Comparison of ENCODE assay signal across 14 mouse cellular contexts in genomic region chr7:68054498-68054897, GRCm38 (mm10).
DNase-seq lines count a peak whose midpoint lies in the region; ATAC-seq and TF ChIP-seq lines count a peak whose summit lies in the region.
"Had no signal": no experiment of that assay in that cellular context is flagged by ENCODE, and none has a peak within 500 bp of the region (broad histone marks: within the 10 kb centered on the region; RNA-seq: fewer than 3 reads in every experiment).

No protein-coding gene starts in this region.

- H3K36me3 ChIP-seq in heart, embryonic 10.5 days = no peaks in the 10 kb centered on the region
- no peaks in the 10 kb centered on the region for H3K36me3 ChIP-seq in lung, embryonic 14.5 days (ENCODE audit: insufficient read depth)
- H3K36me3 ChIP-seq in myocyte (ENCODE audit: control insufficient read depth, insufficient read depth) = no peaks in the 10 kb centered on the region
- H3K36me3 ChIP-seq in thymus, adult 2 months (ENCODE audit: control insufficient read depth, insufficient read depth, low read length) = no peaks in the 10 kb centered on the region
- H3K36me3 ChIP-seq: G1E; hindbrain, embryonic 15.5 days; lung, embryonic 15.5 days had no signal

- H3K4me3 ChIP-seq in heart, embryonic 10.5 days = no peak overlapping the region
- H3K4me3 ChIP-seq in lung, embryonic 14.5 days (ENCODE audit: low read depth, low read length) = no peak overlapping the region
- H3K4me3 ChIP-seq in lung, adult 2 months (replicated peaks; ENCODE audit: extremely low read depth, low read depth, low read length) = no peak overlapping the region
- no peak overlapping the region for H3K4me3 ChIP-seq in myocyte
- H3K4me3 ChIP-seq in thymus, adult 2 months (ENCODE audit: control insufficient read depth, insufficient read depth, low read length) = no peak overlapping the region
- H3K4me3 ChIP-seq: forebrain, embryonic 13.5 days; hindbrain, embryonic 15.5 days; lung, embryonic 15.5 days had no signal

- peak; percentile 76 for DNase-seq in heart, adult 11 months
- DNase-seq in heart, embryonic 10.5 days (ENCODE audit: low spot score) = no peak
- DNase-seq in lung, embryonic 14.5 days = peak; percentile 31
- DNase-seq in lung, adult 2 months = no peak
- DNase-seq in Muller cell, postnatal 12 days (ENCODE audit: inconsistent ontology term) = peak; percentile 72
- DNase-seq in thymus, adult 2 months = no peak
- DNase-seq: cerebellum, postnatal 14 days had no signal

- no peak for TF ChIP-seq POLR2A in lung, adult 2 months (IDR thresholded peaks at IDR 0.05; ENCODE audit: borderline replicate concordance, extremely low read depth, low read depth, low read length)
- no peak for TF ChIP-seq POLR2A in myocyte (IDR thresholded peaks at IDR 0.05; ENCODE audit: insufficient read length, low read depth)
- TF ChIP-seq POLR2A in thymus, adult 2 months (IDR thresholded peaks at IDR 0.05; ENCODE audit: control insufficient read depth, extremely low read depth, insufficient read depth, low read length, poor library complexity) = no peak

- H3K79me2 ChIP-seq in myocyte (ENCODE audit: control insufficient read depth, insufficient read depth) = peaks cover 58% of the 10 kb centered on the region

- H3K9ac ChIP-seq in lung, embryonic 14.5 days = no peak overlapping the region
- H3K9ac ChIP-seq: forebrain, embryonic 13.5 days; hindbrain, embryonic 15.5 days; lung, embryonic 15.5 days had no signal

- H3K4me2 ChIP-seq in lung, embryonic 14.5 days = no peak overlapping the region
- H3K4me2 ChIP-seq in myocyte (ENCODE audit: low read depth) = peak overlapping the region; percentile 62
- H3K4me2 ChIP-seq: forebrain, embryonic 13.5 days; hindbrain, embryonic 15.5 days; lung, embryonic 15.5 days had no signal

- H3K27me3 ChIP-seq in heart, embryonic 10.5 days (ENCODE audit: insufficient read depth, poor library complexity, severe bottlenecking) = no peaks in the 10 kb centered on the region
- H3K27me3 ChIP-seq in lung, embryonic 14.5 days (ENCODE audit: insufficient read depth, low read length) = no peaks in the 10 kb centered on the region
- no peaks in the 10 kb centered on the region for H3K27me3 ChIP-seq in myocyte (ENCODE audit: control insufficient read depth, insufficient read depth, insufficient read length)
- H3K27me3 ChIP-seq in thymus, adult 2 months (ENCODE audit: control insufficient read depth, insufficient read depth, low read length) = no peaks in the 10 kb centered on the region
- H3K27me3 ChIP-seq: forebrain, embryonic 13.5 days; hindbrain, embryonic 15.5 days; lung, embryonic 15.5 days had no signal

- no peak for TF ChIP-seq CTCF in lung, embryonic 14.5 days (IDR thresholded peaks at IDR 0.05; ENCODE audit: low read depth)
- TF ChIP-seq CTCF in lung, adult 2 months (IDR thresholded peaks at IDR 0.05; ENCODE audit: insufficient read depth, low read length) = no peak
- TF ChIP-seq CTCF in thymus, adult 2 months (IDR thresholded peaks at IDR 0.05; ENCODE audit: borderline replicate concordance, control insufficient read depth, extremely low read depth, insufficient read depth, low read length, poor library complexity) = no peak

- 36% methylated on average over 2 of the region's 2 CpGs for WGBS in heart, embryonic 10.5 days
- 17% methylated on average over 2 of the region's 2 CpGs for WGBS in lung, embryonic 14.5 days
- 15% methylated on average over 2 of the region's 2 CpGs for WGBS in lung, adult 2 months
- WGBS in thymus, adult 2 months = 60% methylated on average over 2 of the region's 2 CpGs

- ATAC-seq in lung, embryonic 14.5 days (ENCODE audit: insufficient read depth) = no peak; the same call in 1 of the 2 replicates
- ATAC-seq: activated CD4-positive, CD25-positive, alpha-beta regulatory T cell, adult 4 months; forebrain, embryonic 13.5 days; intestine, postnatal 0 days had no signal

- H3K4me1 ChIP-seq in heart, embryonic 10.5 days = peaks cover 3% of the 10 kb centered on the region; the same call in 1 of the 2 replicates
- H3K4me1 ChIP-seq in lung, embryonic 14.5 days (ENCODE audit: insufficient read depth) = peaks cover 2% of the 10 kb centered on the region; the same call in 1 of the 2 replicates
- peaks cover 5% of the 10 kb centered on the region for H3K4me1 ChIP-seq in lung, adult 2 months (ENCODE audit: control insufficient read depth, insufficient read depth, low read length)
- no peaks in the 10 kb centered on the region; the same call in 1 of the 2 replicates for H3K4me1 ChIP-seq in thymus, adult 2 months (replicated peaks; ENCODE audit: control insufficient read depth, insufficient read depth, low read length)

- H3K9me3 ChIP-seq in heart, embryonic 10.5 days = no peaks in the 10 kb centered on the region
- no peaks in the 10 kb centered on the region for H3K9me3 ChIP-seq in lung, embryonic 14.5 days (ENCODE audit: low read depth, low read length)
- H3K9me3 ChIP-seq: forebrain, embryonic 13.5 days; hindbrain, embryonic 15.5 days; lung, embryonic 15.5 days had no signal

- H3K27ac ChIP-seq in heart, embryonic 10.5 days = no peak overlapping the region
- H3K27ac ChIP-seq in lung, embryonic 14.5 days (ENCODE audit: low read depth) = no peak overlapping the region
- no peak overlapping the region for H3K27ac ChIP-seq in thymus, adult 2 months (ENCODE audit: control insufficient read depth, insufficient read depth, low read length)
- H3K27ac ChIP-seq: hindbrain, embryonic 15.5 days; lung, embryonic 15.5 days had no signal

- H3ac ChIP-seq in myocyte (ENCODE audit: control insufficient read depth, insufficient read length) = no peak overlapping the region

TF ChIP-seq in myocyte, 11 proteins besides CTCF, POLR2A, EP300 and RAD21:
- no peak for TF ChIP-seq TCF12 (IDR thresholded peaks at IDR 0.05; ENCODE audit: insufficient read depth, poor library complexity, severe bottlenecking)
- no peak for TF ChIP-seq SRF (IDR thresholded peaks at IDR 0.05; ENCODE audit: control insufficient read depth, insufficient read length, low read depth)
- TF ChIP-seq USF1 (IDR thresholded peaks at IDR 0.05; ENCODE audit: low read depth) = no peak
- TF ChIP-seq MYOD1 (IDR thresholded peaks at IDR 0.05; ENCODE audit: control insufficient read depth in 1 of 3, insufficient read length in 2 of 3, low read depth in 2 of 3) = no peak
TF ChIP-seq in myocyte: peak in this region for 0.

Comparison
In these comparisons a context has a peak if more than half of its experiments do, and no peak if none do; other contexts are left out.
1. DNase-seq: peak in heart, adult 11 months (single experiment), lung, embryonic 14.5 days (single experiment) and Muller cell, postnatal 12 days (single experiment); none in heart, embryonic 10.5 days (single experiment), lung, adult 2 months (single experiment) and thymus, adult 2 months (single experiment).